Mouse (Mus musculus) heart, embryonic 13.5 days (tissue): ENCODE results near the gene Cars2. TPM values are rescaled to one million over a fixed set of nuclear protein-coding genes. Genes with fewer than 3 reads are reported as not detected.
A peak's percentile ranks its signal among the peaks of the same experiment; 100 is the strongest.

ENCODE experiments used
- ATAC-seq: fragments of 200-750 bp; cut with Nextera tagmentation; 2 replicates; pipeline ENCODE4 v1.8.0; 2017; ENCODE audit warnings: moderate TSS enrichment; ENCODE audit not compliant: insufficient number of reproducible peaks, low FRiP score, low TSS enrichment; ENCODE audit errors: extremely low read depth
- H3K27ac ChIP-seq: fragments of 300-500 bp; sonication (generic); replicated peaks from 2 replicates; pipeline ENCODE4 v1.5.1; 2015; ENCODE audit warnings: moderate library complexity, mild to moderate bottlenecking, inconsistent platforms
- H3K27me3 ChIP-seq: fragments of 300-500 bp; sonication (generic); replicated peaks from 2 replicates; pipeline ENCODE4 v1.6.1; 2015; ENCODE audit warnings: mild to moderate bottlenecking, inconsistent platforms
- H3K36me3 ChIP-seq: fragments of 300-500 bp; sonication (generic); 2 replicates; pipeline ENCODE4 v1.6.1; 2015; ENCODE audit warnings: mild to moderate bottlenecking, inconsistent platforms
- H3K4me1 ChIP-seq: fragments of 300-500 bp; sonication (generic); 2 replicates; pipeline ENCODE4 v1.6.1; 2015; ENCODE audit warnings: inconsistent platforms
- H3K4me2 ChIP-seq: fragments of 300-500 bp; sonication (generic); 2 replicates; pipeline ENCODE4 v1.6.1; 2015; ENCODE audit warnings: inconsistent platforms, mild to moderate bottlenecking, moderate library complexity
- H3K4me3 ChIP-seq: fragments of 300-500 bp; sonication (generic); 2 replicates; pipeline ENCODE4 v1.5.1; 2015; ENCODE audit warnings: moderate library complexity, mild to moderate bottlenecking, inconsistent platforms
- H3K9ac ChIP-seq: fragments of 300-500 bp; sonication (generic); 2 replicates; pipeline ENCODE4 v1.6.1; 2015; ENCODE audit warnings: inconsistent platforms, mild to moderate bottlenecking, moderate library complexity
- H3K9me3 ChIP-seq: fragments of 300-500 bp; sonication (generic); 2 replicates; pipeline ENCODE4 v1.6.1; 2016; ENCODE audit warnings: inconsistent platforms
- WGBS: fragments of 180-500 bp; shearing (Covaris S2); methylation state at CpG from one replicate; pipeline ENCODE4 v1.1.7; 2015; ENCODE audit warnings: mixed read lengths; 5-methylcytosine and 5-hydroxymethylcytosine counted together
- polyA plus RNA-seq: library from polyadenylated mRNA; unstranded; fragments of >200 nt; fragmentation: Nextera tagmentation; extraction: Ambion mirVana; gene quantifications from 2 replicates; pipeline ENCODE4 v1.2.1, GENCODE M21; 2015

Cars2 gene
- polyA plus RNA-seq, result 24.8 and 27.1 TPM in 2 replicates

DNA sequence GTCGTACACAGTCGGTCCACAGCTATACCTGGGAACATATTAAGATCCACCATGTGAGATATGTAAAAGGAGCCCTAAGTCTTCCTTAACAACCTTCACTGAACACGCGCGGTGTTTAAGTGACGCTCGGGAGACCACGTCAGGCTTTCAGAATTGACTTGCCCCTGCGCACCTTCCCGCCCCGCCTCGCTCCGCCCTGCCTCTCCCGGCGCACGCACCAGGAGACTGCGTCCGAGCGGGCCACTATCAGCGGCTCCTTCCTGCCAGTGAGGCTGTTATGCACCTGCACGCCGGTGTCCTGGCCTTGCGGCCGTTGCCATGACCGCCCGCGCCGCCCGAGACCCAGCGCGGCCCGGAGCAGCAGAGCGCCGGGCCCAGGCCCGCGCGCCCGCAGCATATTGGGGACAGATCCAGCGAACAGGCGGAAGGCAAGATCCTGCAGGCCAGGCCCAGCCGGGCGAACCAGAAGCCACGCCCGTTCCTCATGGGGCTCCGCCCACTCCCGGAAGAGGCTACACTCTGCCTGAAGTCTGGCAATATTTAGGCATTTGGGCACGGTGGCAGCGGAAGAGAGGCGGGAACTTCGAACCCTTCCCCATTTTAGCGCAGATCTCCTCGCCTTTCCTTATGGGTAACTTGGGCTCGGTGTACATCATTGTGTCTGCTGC, at the start of gene Cars2:
Gene Cars2, minus strand, starts transcription at position 503 of the 668 bp plus-strand sequence.
- Histone ChIP-seq H3K9me3 (no peaks in the 10 kb centered on the region), H3K4me1 (peaks cover 24% of the 10 kb centered on the region), H3K27ac (peak within 1 kb of the TSS; percentile 90), H3K9ac (peak within 1 kb of the TSS; percentile 90), H3K27me3 (no peaks in the 10 kb centered on the region), H3K4me2 (peak within 1 kb of the TSS; percentile 77), H3K36me3 (peaks cover 22% of the 10 kb centered on the region), H3K4me3 (peak within 1 kb of the TSS; percentile 84)
- under 1% methylated on average over 53 of the region's 53 CpGs for WGBS
- peak; percentile 65; the same call in 1 of the 2 replicates for ATAC-seq

DNA sequence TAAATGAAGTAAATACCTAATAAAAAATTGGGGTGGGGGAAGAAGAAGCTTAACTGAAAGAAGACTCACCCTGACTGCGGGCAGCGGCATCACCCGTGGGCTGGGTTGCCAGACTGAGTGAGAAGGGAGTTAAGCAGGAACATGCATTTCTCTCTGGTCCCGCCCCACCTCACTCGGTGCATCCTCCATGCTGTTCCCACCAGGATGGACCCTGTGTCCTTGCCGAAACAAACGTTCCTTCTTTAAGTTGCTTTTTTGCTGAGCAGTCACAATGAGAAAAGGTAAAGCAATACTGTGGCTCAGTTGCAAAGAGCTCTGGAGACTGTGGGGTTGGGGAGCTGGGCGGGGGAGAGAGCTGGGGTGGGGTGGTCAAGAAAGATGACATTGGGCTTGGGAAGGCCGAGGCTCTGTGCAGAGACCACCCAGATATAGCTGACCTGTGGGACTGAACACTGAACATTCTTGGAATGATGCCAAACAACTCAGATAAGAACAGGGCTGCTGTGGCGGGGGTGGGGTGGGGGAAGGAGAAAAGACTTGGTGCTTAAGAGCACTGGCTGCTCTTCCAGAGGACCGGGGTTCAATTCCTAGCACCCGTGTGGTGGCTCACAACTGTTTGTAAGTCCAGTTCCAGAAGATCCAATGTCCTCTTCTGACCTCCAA, 42.8 kb upstream of the Cars2 start:
- Histone ChIP-seq H3K4me1 (peaks cover 21% of the 10 kb centered on the region), H3K9ac (no peak overlapping the region), H3K36me3 (no peaks in the 10 kb centered on the region), H3K9me3 (no peaks in the 10 kb centered on the region), H3K27me3 (no peaks in the 10 kb centered on the region), H3K4me3 (no peak overlapping the region), H3K4me2 (no peak overlapping the region), H3K27ac (peak overlapping the region; percentile 32; the same call in 1 of the 2 replicates)
- ATAC-seq, result no peak; the same call in 1 of the 2 replicates
- 41% methylated on average over 12 of the region's 12 CpGs for WGBS

DNA sequence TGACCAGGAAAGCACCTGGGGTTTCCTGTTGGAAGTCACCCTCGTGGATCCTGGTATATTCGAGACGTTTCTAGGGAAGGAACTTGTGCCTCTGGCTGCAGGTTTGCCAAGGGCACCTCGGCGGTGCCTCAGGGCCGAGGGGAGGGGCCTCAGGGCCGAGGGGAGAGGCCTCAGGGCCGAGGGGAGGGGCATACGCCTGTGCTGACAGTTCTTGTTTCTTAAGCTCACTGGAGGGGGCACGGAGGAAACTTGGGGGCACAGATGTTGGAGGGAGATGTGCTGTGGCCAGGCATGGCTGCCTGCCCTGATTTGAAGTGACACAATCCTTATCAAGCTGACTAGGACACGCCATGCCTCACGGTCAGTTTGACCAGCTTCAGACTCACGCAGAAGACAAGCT, 41.7 kb upstream of the Cars2 start:
- Histone ChIP-seq H3K27me3 (no peaks in the 10 kb centered on the region), H3K9ac (no peak overlapping the region), H3K4me1 (peaks cover 21% of the 10 kb centered on the region), H3K9me3 (no peaks in the 10 kb centered on the region), H3K4me2 (peak overlapping the region; percentile 21), H3K27ac (no peak overlapping the region), H3K36me3 (no peaks in the 10 kb centered on the region), H3K4me3 (no peak overlapping the region)
- WGBS, result 32% methylated on average over 13 of the region's 13 CpGs
- ATAC-seq, result no peak

DNA sequence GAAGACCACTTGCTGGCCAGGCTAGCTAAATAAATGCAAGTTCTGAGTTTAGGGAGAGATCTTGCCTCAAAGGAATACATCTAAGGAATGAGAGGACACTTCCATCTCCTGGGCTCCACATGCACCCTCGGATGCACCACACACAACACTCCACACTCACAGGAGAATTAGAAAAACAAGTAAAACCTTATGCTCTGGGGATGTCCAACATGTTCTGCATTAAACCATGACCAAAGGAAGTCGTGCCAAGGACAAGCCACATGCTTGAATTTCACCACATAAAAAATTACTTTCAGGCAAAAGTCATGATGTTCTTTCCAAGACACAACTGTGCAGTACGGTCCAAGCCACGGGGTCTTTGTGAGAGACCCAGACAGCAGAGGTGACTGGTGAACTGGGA, 41.3 kb upstream of the Cars2 start:
- H3K27ac ChIP-seq, result no peak overlapping the region
- H3K4me3 ChIP-seq, result no peak overlapping the region
- peaks cover 21% of the 10 kb centered on the region for H3K4me1 ChIP-seq
- WGBS, result 77% methylated on average over 4 of the region's 4 CpGs
- H3K27me3 ChIP-seq, result no peaks in the 10 kb centered on the region
- no peaks in the 10 kb centered on the region for H3K9me3 ChIP-seq
- H3K4me2 ChIP-seq, result peak overlapping the region; percentile 21
- ATAC-seq, result no peak
- no peak overlapping the region for H3K9ac ChIP-seq
- no peaks in the 10 kb centered on the region for H3K36me3 ChIP-seq

- H3K4me1 ChIP-seq, result peaks cover 3% of the 10 kb centered on the region
- H3K4me3 ChIP-seq, result no peak overlapping the region
- H3K9me3 ChIP-seq, result 0 out of 2 replicates have a peak, but pooled peaks cover 9% of the 10 kb centered on the region
- no peak for ATAC-seq
- H3K27me3 ChIP-seq, result no peaks in the 10 kb centered on the region
- WGBS, result 35% methylated on average over 2 of the region's 2 CpGs
- no peaks in the 10 kb centered on the region for H3K36me3 ChIP-seq
- peak overlapping the region; percentile 67 for H3K27ac ChIP-seq
- H3K9ac ChIP-seq, result no peak overlapping the region
- H3K4me2 ChIP-seq, result no peak overlapping the region
These were observed 35.8 kb upstream of the Cars2 start for GRCm38 (mm10) chr8:11586374-11586745.

GRCm38 (mm10) chr8:11585513-11586373, 35.2 kb upstream of the Cars2 start:
- Histone ChIP-seq H3K9ac (no peak overlapping the region), H3K27me3 (no peaks in the 10 kb centered on the region), H3K36me3 (no peaks in the 10 kb centered on the region), H3K4me1 (peaks cover 3% of the 10 kb centered on the region), H3K4me2 (peak overlapping the region; percentile 14), H3K4me3 (no peak overlapping the region), H3K27ac (peak overlapping the region; percentile 67), H3K9me3 (0 out of 2 replicates have a peak, but pooled peaks cover 9% of the 10 kb centered on the region)
- WGBS, result 67% methylated on average over 21 of the region's 21 CpGs
- ATAC-seq, result no peak; the same call in 1 of the 2 replicates

GRCm38 (mm10) chr8:11575604-11576384, 25.2 kb upstream of the Cars2 start:
- H3K4me1 ChIP-seq, result peaks cover 16% of the 10 kb centered on the region
- WGBS, result 63% methylated on average over 16 of the region's 16 CpGs
- no peak for ATAC-seq
- H3K9me3 ChIP-seq, result no peaks in the 10 kb centered on the region
- H3K9ac ChIP-seq, result 0 out of 2 replicates have a peak overlapping the region, but pooled peaks have one; percentile 1
- no peak overlapping the region for H3K4me3 ChIP-seq
- no peak overlapping the region for H3K27ac ChIP-seq
- H3K27me3 ChIP-seq, result no peaks in the 10 kb centered on the region
- no peaks in the 10 kb centered on the region for H3K36me3 ChIP-seq
- no peak overlapping the region for H3K4me2 ChIP-seq

DNA sequence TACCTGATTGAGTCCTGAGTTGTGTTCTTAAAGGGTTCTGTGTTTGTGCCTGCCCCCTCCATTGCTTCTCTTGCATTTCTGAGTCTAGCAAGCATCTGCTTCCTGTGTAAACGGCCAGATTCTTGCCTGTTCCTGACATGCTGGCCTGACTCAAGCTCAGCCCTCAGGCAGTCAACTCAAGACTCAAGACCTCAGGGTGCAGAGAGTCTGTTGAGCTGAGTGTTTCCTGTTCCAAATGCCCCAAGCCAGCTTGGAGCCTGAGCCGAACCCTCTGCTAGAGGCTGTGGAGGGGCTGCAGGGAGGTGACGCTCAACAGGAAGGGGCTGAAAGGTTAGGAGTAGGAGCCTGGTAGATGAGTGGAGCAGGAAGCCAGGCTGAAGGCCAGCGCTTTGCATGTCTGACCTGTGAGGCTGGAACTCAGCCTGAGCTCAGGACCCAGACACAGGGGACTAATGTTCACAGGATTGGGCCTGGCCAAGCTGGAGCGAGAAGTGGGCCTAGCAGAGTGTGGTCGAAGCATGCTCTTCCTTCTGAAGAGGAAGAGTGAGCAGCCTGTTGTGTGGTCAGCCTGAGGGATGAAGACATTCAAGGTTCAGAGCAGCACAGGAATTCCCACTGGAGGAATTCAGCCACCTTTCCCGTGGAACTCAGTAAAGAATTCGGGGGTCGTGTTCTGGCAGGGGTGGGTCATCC, 24.5 kb upstream of the Cars2 start:
- H3K4me1 ChIP-seq, result peaks cover 16% of the 10 kb centered on the region
- H3K27me3 ChIP-seq, result no peaks in the 10 kb centered on the region
- ATAC-seq, result no peak
- H3K4me3 ChIP-seq, result no peak overlapping the region
- H3K4me2 ChIP-seq, result no peak overlapping the region
- WGBS, result 54% methylated on average over 9 of the region's 9 CpGs
- no peaks in the 10 kb centered on the region for H3K36me3 ChIP-seq
- H3K9ac ChIP-seq, result 0 out of 2 replicates have a peak overlapping the region, but pooled peaks have one; percentile 24
- no peaks in the 10 kb centered on the region for H3K9me3 ChIP-seq
- no peak overlapping the region for H3K27ac ChIP-seq

DNA sequence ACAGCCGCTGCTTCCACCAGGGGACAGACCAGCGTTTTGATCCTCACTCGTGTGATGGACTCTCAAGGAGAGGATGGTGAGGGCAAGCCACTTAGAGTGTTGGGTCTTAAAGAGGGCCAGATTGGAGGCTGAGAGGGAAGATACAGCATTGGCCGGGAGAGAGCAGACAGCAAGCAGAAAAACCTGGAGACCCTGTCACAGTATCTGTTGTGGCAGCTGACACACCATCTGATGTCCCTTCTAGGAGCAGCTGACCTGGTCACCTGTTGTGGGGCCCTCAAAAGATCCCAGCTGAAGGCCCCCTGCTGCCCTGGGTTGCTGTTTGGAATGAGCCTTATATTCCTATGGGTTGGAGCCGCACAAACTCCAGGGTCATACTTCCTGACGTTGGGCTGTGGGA, 21.8 kb upstream of the Cars2 start:
- Histone ChIP-seq H3K36me3 (peaks cover 11% of the 10 kb centered on the region), H3K27ac (no peak overlapping the region), H3K27me3 (no peaks in the 10 kb centered on the region), H3K4me1 (peaks cover 16% of the 10 kb centered on the region), H3K4me3 (no peak overlapping the region), H3K4me2 (no peak overlapping the region), H3K9ac (no peak overlapping the region), H3K9me3 (no peaks in the 10 kb centered on the region)
- no peak for ATAC-seq
- 65% methylated on average over 6 of the region's 6 CpGs for WGBS

DNA sequence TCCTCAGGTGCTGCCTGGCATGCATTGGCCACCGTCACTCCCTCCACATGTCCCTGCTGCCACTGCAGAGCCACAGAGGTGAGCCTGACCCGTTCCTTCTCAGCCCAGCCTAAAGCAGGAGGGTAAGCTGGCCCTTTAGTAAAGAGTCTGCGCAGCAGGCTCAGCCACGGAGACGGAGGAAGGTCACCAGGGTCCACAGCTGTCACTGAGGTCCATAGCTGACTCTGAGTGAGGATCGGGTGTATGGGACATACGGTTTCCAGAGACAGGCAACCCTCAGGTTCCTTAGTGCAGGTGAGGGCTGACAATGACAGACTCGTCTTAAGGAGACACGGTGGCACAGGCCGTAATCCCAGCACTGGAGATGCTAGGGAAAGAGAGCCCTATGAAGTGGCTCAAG, 21.4 kb upstream of the Cars2 start:
- H3K4me3 ChIP-seq, result no peak overlapping the region

More for the DNA sequence above, 21.4 kb upstream of the Cars2 start:
- H3K9me3 ChIP-seq, result no peaks in the 10 kb centered on the region
- H3K27me3 ChIP-seq, result no peaks in the 10 kb centered on the region
- no peak for ATAC-seq
- no peak overlapping the region for H3K4me2 ChIP-seq
- peaks cover 14% of the 10 kb centered on the region for H3K36me3 ChIP-seq
- H3K4me1 ChIP-seq, result peaks cover 16% of the 10 kb centered on the region
- no peak overlapping the region for H3K9ac ChIP-seq
- 79% methylated on average over 10 of the region's 10 CpGs for WGBS
- H3K27ac ChIP-seq, result no peak overlapping the region
